Mouse (Mus musculus): ENCODE measurements at regions not wholly inside any gene's neighbourhood (a gene's known extent, or its start where the extent isn't known, plus 50 kb on each side); places are given as distances from the start of the nearest gene placed in this dataset.

GRCm38 (mm10) chr13:46014637-46015036 lies 49.8 kb upstream of the Atxn1 start:
- POLR2A ChIA-PET: interaction anchor here in 3 of 4 experiments (0.7 to 1.8 kb wide), 8 partner anchors 8 to 758 kb away, joined by 3 to 9 read pairs (median 4); no protein-coding TSS in a partner anchor
- CTCF ChIA-PET: interaction anchor here in 1 of 4 experiments (1.5 kb wide), 1 partner anchor 38 kb away, joined by 4 read pairs; no protein-coding TSS in a partner anchor
